Mouse (Mus musculus): ENCODE measurements around the gene Gm10139.
"Not testable (repeated sequence)": the region's sequence is repeated elsewhere in the genome, so short reads cannot be mapped to it uniquely, and the experiment has no call there.

Gm10139 gene

DNA sequence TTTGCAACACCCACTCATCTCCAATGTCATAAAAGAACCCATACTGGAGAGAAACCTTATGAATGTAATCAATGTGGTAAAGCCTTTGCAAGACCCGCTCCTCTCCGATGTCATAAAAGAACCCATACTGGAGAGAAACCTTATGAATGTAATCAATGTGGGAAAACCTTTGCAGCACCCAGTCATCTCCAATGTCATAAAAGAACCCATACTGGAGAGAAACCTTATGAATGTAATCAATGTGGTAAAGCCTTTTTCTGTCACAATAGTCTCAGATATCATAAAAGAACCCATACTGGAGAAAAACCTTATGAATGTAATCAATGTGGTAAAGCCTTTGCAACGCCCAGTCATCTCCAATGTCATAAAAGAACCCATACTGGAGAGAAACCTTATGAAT is at the start of gene Gm10139:
Gm10139 (plus strand) TSS at position 301 of the 400 bp plus-strand sequence.
- DNase-seq, result not testable (repeated sequence)

DNA sequence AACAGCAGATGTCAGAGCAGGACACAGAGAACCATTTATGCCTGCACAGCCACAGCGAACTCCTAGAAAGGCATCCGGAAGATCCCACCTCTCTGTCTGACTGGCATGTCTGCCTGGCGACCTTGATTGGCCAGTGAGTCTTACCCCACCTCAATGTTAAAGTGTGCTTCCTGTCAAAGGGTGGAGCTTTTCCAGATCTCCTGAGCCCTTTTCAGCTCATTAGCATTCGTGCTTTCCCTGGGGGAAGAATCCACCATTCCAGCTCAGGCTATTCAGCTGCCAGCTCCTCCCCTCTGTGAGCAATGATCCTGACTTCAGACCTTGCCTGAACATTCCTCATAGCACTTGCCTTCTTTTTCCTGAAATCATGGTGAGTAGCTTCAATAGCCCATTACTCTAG is 45.2 kb downstream of the Gm10139 start:
- DNase-seq, result not testable (repeated sequence)

Data from right cerebral cortex, postnatal 14 days (tissue).